Comparison of ENCODE assay signal across 13 mouse cellular contexts in the genomic region with DNA sequence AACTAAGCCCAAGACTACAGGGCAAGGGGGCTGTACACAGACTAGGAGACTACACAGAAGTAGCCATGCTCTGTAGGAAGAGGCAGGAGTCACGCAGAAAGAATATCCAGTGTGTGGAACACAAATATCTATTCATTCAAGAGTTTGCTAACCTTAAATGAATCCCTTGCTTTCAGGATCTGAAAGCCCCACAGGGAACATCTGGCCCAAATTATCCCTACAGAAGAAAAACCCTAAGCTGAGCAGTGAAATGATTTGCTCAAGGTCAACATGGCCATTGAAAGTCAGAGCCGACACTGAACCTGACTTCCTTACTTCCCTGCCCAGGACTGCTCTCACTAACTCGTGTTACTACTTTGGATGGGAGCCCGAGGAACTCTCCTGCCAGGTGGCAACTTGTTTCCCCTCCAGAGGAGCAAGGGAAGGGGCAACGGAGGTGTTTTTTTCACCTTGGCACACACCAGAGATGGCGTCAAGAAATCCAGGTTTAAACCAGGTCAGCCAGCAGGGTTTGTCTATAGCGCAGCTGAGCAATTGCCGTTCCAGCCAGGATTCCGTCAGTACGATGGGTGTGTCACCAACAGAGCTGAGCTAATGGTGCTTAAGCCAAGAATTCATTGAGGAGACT.
DNase-seq lines count a peak whose midpoint lies in the region; ATAC-seq and TF ChIP-seq lines count a peak whose summit lies in the region.
"Had no signal": no experiment of that assay in that cellular context is flagged by ENCODE, and none has a peak within 500 bp of the region (broad histone marks: within the 10 kb centered on the region; RNA-seq: fewer than 3 reads in every experiment).

No protein-coding gene starts in this region.

- DNase-seq in heart, postnatal 0 days (ENCODE audit: low spot score) = peak; percentile 47
- DNase-seq in heart, embryonic 10.5 days (ENCODE audit: low spot score) = no peak
- DNase-seq in cerebellum, postnatal 36 days = peak; percentile 23
- no peak for DNase-seq in Muller cell, postnatal 12 days (ENCODE audit: inconsistent ontology term)
- DNase-seq in c-Kit-positive CD71-positive TER-119-positive erythroid progenitor cells, embryonic 14.5 days (ENCODE audit: low spot score) = no peak
- DNase-seq: right cerebral cortex, postnatal 4 days; thymus, postnatal 4 days had no signal

- no peak for TF ChIP-seq POLR2A in embryonic fibroblast, embryonic 13.5 days (IDR thresholded peaks at IDR 0.05; ENCODE audit: low read depth, low read length)

- H3K9ac ChIP-seq in heart, postnatal 0 days (replicated peaks; ENCODE audit: low read depth, low read length) = no peak overlapping the region
- H3K9ac ChIP-seq in limb, embryonic 12.5 days (replicated peaks) = no peak overlapping the region
- H3K9ac ChIP-seq: hindbrain, embryonic 15.5 days; neural tube, embryonic 12.5 days had no signal

- no peaks in the 10 kb centered on the region; the same call in 1 of the 2 replicates for H3K36me3 ChIP-seq in heart, postnatal 0 days (replicated peaks; ENCODE audit: control insufficient read depth, insufficient read depth, low read length)
- no peaks in the 10 kb centered on the region for H3K36me3 ChIP-seq in heart, embryonic 10.5 days
- no peaks in the 10 kb centered on the region for H3K36me3 ChIP-seq in limb, embryonic 12.5 days
- H3K36me3 ChIP-seq: G1E; hindbrain, embryonic 15.5 days; neural tube, embryonic 12.5 days had no signal

- H3K9me3 ChIP-seq in heart, postnatal 0 days (replicated peaks; ENCODE audit: control insufficient read depth, low read length) = no peaks in the 10 kb centered on the region
- no peaks in the 10 kb centered on the region for H3K9me3 ChIP-seq in heart, embryonic 10.5 days
- no peaks in the 10 kb centered on the region for H3K9me3 ChIP-seq in limb, embryonic 12.5 days
- H3K9me3 ChIP-seq: G1E; hindbrain, embryonic 15.5 days; neural tube, embryonic 12.5 days had no signal

- no peak for TF ChIP-seq EP300 in heart, postnatal 0 days (IDR thresholded peaks at IDR 0.05; ENCODE audit: low read depth)

- no peak; the same call in 1 of the 2 replicates for ATAC-seq in heart, postnatal 0 days (ENCODE audit: insufficient read depth, low read depth)
- ATAC-seq in limb, embryonic 12.5 days (ENCODE audit: insufficient number of reproducible peaks, insufficient read depth, low FRiP score, low TSS enrichment, low read depth) = peak; percentile 11; the same call in 1 of the 2 replicates
- ATAC-seq: forebrain, embryonic 14.5 days had no signal

- H3K27ac ChIP-seq in heart, postnatal 0 days (ENCODE audit: low read depth) = no peak overlapping the region
- no peak overlapping the region for H3K27ac ChIP-seq in heart, embryonic 10.5 days
- H3K27ac ChIP-seq in embryonic fibroblast, embryonic 13.5 days (ENCODE audit: insufficient read depth, low read length) = 0 out of 2 replicates have a peak overlapping the region, but pooled peaks have one; percentile 8
- H3K27ac ChIP-seq in limb, embryonic 12.5 days = no peak overlapping the region
- H3K27ac ChIP-seq: hindbrain, embryonic 15.5 days; neural tube, embryonic 12.5 days had no signal

- H3K4me2 ChIP-seq in heart, postnatal 0 days (ENCODE audit: low read depth, low read length) = no peak overlapping the region
- no peak overlapping the region for H3K4me2 ChIP-seq in limb, embryonic 12.5 days
- H3K4me2 ChIP-seq: hindbrain, embryonic 15.5 days; neural tube, embryonic 12.5 days had no signal

- no peak overlapping the region for H3K4me3 ChIP-seq in heart, postnatal 0 days (ENCODE audit: low read depth, low read length)
- H3K4me3 ChIP-seq in heart, embryonic 10.5 days = no peak overlapping the region
- H3K4me3 ChIP-seq in embryonic fibroblast, embryonic 13.5 days (ENCODE audit: insufficient read depth, low read length) = no peak overlapping the region
- no peak overlapping the region for H3K4me3 ChIP-seq in limb, embryonic 12.5 days (replicated peaks)
- H3K4me3 ChIP-seq: hindbrain, embryonic 15.5 days; neural tube, embryonic 12.5 days had no signal

- TF ChIP-seq CTCF in heart, postnatal 0 days (IDR thresholded peaks at IDR 0.05; ENCODE audit: low read depth) = no peak
- no peak for TF ChIP-seq CTCF in embryonic fibroblast, embryonic 13.5 days (IDR thresholded peaks at IDR 0.05; ENCODE audit: borderline replicate concordance, insufficient read depth, low read length)

- 52% methylated on average over 10 of the region's 10 CpGs for WGBS in heart, postnatal 0 days
- WGBS in heart, embryonic 10.5 days = 82% methylated on average over 10 of the region's 10 CpGs
- 47% methylated on average over 10 of the region's 10 CpGs for WGBS in limb, embryonic 12.5 days

- H3K27me3 ChIP-seq in heart, postnatal 0 days (ENCODE audit: control insufficient read depth, insufficient read depth, low read length) = no peaks in the 10 kb centered on the region
- H3K27me3 ChIP-seq in heart, embryonic 10.5 days (ENCODE audit: insufficient read depth, poor library complexity, severe bottlenecking) = no peaks in the 10 kb centered on the region
- no peaks in the 10 kb centered on the region for H3K27me3 ChIP-seq in limb, embryonic 12.5 days
- H3K27me3 ChIP-seq: hindbrain, embryonic 15.5 days; neural tube, embryonic 12.5 days had no signal

- peaks cover 6% of the 10 kb centered on the region for H3K4me1 ChIP-seq in heart, postnatal 0 days (ENCODE audit: control insufficient read depth, insufficient read depth)
- peaks cover 13% of the 10 kb centered on the region for H3K4me1 ChIP-seq in heart, embryonic 10.5 days
- H3K4me1 ChIP-seq in embryonic fibroblast, embryonic 13.5 days (ENCODE audit: control insufficient read depth, insufficient read depth, low read length) = peaks cover 10% of the 10 kb centered on the region
- H3K4me1 ChIP-seq in limb, embryonic 12.5 days (replicated peaks) = peaks cover 34% of the 10 kb centered on the region
- H3K4me1 ChIP-seq: hindbrain, embryonic 15.5 days; neural tube, embryonic 12.5 days had no signal

Comparison
In these comparisons a context has a peak if more than half of its experiments do, and no peak if none do; other contexts are left out.
1. DNase-seq: peak in heart, postnatal 0 days (single experiment) and cerebellum, postnatal 36 days (2 of 2); none in heart, embryonic 10.5 days (single experiment), Muller cell, postnatal 12 days (single experiment) and c-Kit-positive CD71-positive TER-119-positive erythroid progenitor cells, embryonic 14.5 days (single experiment).